Mouse (Mus musculus) G1E (cell line): Measurements from ENCODE around the gene AC109138.7. TPM values are rescaled to one million over a fixed set of nuclear protein-coding genes. Genes with fewer than 3 reads are reported as not detected.

Experiments
- ATAC-seq: 2 replicates; pipeline ENCODE4 v1.8.0; 2016; ENCODE audit warnings: mild to moderate bottlenecking; ENCODE audit not compliant: insufficient number of reproducible peaks, poor library complexity, low FRiP score, severe bottlenecking; ENCODE audit errors: extremely low read depth
- DNase-seq: peaks from one replicate; pipeline ENCODE4 v3.0.0; 2012; ENCODE audit warnings: low spot score
- H3K27me3 ChIP-seq: 2 replicates; pipeline ENCODE4 v1.6.1; 2012; ENCODE audit warnings: mild to moderate bottlenecking, low read length, inconsistent platforms; ENCODE audit not compliant: insufficient read depth
- H3K36me3 ChIP-seq: replicated peaks from 2 replicates; pipeline ENCODE3; 2012; ENCODE audit warnings: mild to moderate bottlenecking, inconsistent platforms
- H3K4me1 ChIP-seq: 2 replicates; pipeline ENCODE4 v1.6.1; 2012; ENCODE audit warnings: low read depth, low read length, inconsistent platforms, mixed read lengths; ENCODE audit not compliant: insufficient read depth
- H3K4me3 ChIP-seq: 2 replicates; pipeline ENCODE4 v1.5.1; 2012; ENCODE audit warnings: low read depth, mild to moderate bottlenecking, inconsistent platforms, low read length, moderate library complexity, mixed read lengths
- H3K9me3 ChIP-seq: replicated peaks from 2 replicates; pipeline ENCODE4 v1.6.1; 2012; ENCODE audit warnings: inconsistent platforms
- CTCF ChIP-seq: IDR thresholded peaks from 2 replicates; pipeline ENCODE4 v1.5.1; 2012; ENCODE audit warnings: low read depth, low read length, inconsistent platforms, mixed read lengths
- GATA1 ChIP-seq: IDR thresholded peaks from 2 replicates; pipeline ENCODE4 v1.6.1; 2012; ENCODE audit warnings: borderline replicate concordance, low read length, inconsistent platforms, mixed read lengths
- GATA2 ChIP-seq: IDR thresholded peaks from 2 replicates; pipeline ENCODE4 v1.6.1; 2012; ENCODE audit warnings: low read depth, low read length, inconsistent platforms, borderline replicate concordance
- POLR2AphosphoS5 ChIP-seq: IDR thresholded peaks from 2 replicates; pipeline ENCODE4 v1.6.1; 2012; ENCODE audit warnings: low read depth, low read length, inconsistent platforms; ENCODE audit not compliant: insufficient replicate concordance
- TAL1 ChIP-seq: conservative IDR thresholded peaks from 2 replicates; pipeline ENCODE4 v1.6.1; 2012; ENCODE audit warnings: low read depth, low read length, inconsistent platforms, mixed read lengths
- polyA plus RNA-seq: library from polyadenylated mRNA; stranded (reverse); fragments of >175 nt; gene quantifications from 2 replicates; pipeline ENCODE4 v1.2.3, GENCODE M21; 2012
- total RNA-seq, 2 experiments: library from RNA; stranded (forward) in 1 of 2; stranded (reverse) in 1 of 2; fragments of 200-1000 nt in 1 of 2; fragments of >200 nt in 1 of 2; fragmentation: Nextera tagmentation in 1 of 2; gene quantifications; 2 replicates each; pipeline ENCODE4 v1.2.3; 2014 to 2017

Gene AC109138.7
- total and polyA plus RNA-seq, 3 experiments, result 35.4 TPM; not detected in 2

DNA sequence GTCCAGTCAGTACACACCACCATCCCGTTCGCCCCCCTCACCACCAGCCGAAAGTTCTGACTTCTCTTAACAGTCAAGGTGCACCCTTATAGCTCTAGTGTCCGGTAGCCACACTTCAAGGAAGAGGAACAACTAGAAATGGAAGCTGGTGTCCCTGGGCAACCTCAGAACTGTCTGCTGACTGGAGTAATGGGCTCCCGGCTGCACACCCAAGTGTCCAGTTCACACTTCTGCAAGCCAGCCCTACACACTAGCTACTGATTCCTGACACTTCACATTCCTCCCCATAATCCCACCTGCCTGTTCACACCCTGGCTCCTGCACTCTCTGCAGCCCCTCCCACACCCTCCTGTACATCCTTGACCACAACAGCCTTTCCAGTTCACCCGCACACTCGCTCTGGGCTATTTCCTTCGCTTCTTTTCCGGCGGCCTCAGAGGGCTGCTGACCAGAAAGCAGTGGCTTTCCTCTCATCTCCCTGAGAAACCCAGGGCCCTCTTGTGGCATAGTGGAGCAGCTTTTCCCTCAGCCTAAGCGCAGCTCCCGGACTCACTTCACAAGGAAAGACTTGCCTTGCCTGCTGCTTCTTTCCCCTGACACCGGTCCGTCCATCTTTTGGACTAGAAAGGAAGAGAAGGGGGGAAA lies 2.0 kb downstream of the AC109138.7 start:
- ATAC-seq (no peak), DNase-seq (no peak)
- no peak for TF ChIP-seq TAL1
- H3K4me3 ChIP-seq, result no peak overlapping the region
- peaks cover 89% of the 10 kb centered on the region for H3K27me3 ChIP-seq
- H3K4me1 ChIP-seq, result peaks cover 39% of the 10 kb centered on the region
- H3K9me3 ChIP-seq, result no peaks in the 10 kb centered on the region
- H3K36me3 ChIP-seq, result no peaks in the 10 kb centered on the region

DNA sequence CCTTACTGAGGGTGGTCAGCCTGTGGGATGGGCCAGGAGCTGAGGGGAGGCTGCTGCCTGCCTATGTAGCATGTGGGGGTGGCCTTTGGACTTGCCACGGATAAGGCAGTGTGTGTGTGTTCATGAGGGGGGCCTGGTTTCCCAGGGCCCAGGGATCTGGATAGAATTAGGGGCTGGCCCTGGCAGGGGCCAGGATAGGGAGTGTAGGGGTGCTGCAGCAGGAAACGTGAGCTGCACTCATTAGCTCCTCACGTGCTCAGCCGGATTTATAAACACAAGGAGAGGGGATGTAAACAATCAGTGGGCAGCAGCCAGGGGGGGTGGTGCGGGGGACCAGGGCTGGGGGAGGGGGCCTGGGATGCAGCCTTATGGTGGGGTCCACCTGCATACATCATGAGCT lies 3.0 kb downstream of the AC109138.7 start:
- Histone ChIP-seq H3K4me1 (peaks cover 48% of the 10 kb centered on the region), H3K36me3 (no peaks in the 10 kb centered on the region), H3K4me3 (no peak overlapping the region), H3K9me3 (no peaks in the 10 kb centered on the region), H3K27me3 (peaks cover 88% of the 10 kb centered on the region)
- TF ChIP-seq TAL1 (no peak), GATA1 (no peak), GATA2 (no peak), POLR2AphosphoS5 (no peak), CTCF (no peak)
- no peak for DNase-seq
- no peak for ATAC-seq

DNA sequence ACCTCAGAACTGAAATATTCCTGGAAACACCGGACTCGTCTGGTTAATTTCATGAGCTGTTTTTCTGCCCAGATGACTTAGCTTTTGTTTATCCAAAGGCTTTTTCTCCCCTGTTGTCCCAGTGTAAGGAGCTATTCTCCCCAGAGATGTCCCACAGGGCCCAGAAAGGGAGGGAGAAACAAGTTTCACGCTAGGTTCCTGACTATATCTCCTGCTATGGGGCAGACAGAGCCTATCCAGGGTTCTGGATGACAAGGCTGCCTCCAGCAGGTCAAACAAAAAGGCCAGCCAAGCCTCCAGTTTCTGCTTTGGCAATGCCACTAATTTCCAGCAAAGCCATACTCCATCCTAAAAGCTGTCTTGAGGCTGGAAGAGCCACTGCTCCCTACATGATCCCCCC lies 3.7 kb downstream of the AC109138.7 start:
- ATAC-seq, result no peak

DNA sequence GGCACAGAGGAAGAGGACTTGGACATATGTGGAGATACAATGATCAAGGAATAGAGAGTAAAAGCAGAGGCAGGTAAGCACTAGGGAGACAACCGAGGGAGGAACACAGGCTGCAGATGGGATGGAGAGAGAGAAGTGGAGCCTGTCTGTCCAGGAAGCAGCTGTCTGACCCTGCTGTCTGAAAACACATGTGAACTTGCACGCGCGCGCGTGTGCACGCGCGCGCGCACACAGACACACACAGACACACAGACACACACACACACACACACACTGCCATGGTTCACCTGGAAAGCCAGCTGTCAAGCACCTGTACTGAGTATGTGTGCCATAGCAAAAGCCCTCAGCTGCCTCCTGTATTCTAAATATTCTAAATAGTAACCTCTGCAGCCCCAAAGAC lies 4.1 kb downstream of the AC109138.7 start:
- H3K4me1 ChIP-seq, result peaks cover 54% of the 10 kb centered on the region
- H3K9me3 ChIP-seq, result no peaks in the 10 kb centered on the region
- H3K27me3 ChIP-seq, result peaks cover 85% of the 10 kb centered on the region
- TF ChIP-seq POLR2AphosphoS5 (no peak), CTCF (no peak), GATA1 (no peak), TAL1 (no peak), GATA2 (no peak)
- no peaks in the 10 kb centered on the region for H3K36me3 ChIP-seq
- ATAC-seq (no peak), DNase-seq (no peak)
- no peak overlapping the region for H3K4me3 ChIP-seq

More for the DNA sequence above, 3.7 kb downstream of the AC109138.7 start:
- peaks cover 54% of the 10 kb centered on the region for H3K4me1 ChIP-seq
- TF ChIP-seq GATA1 (no peak), GATA2 (no peak), POLR2AphosphoS5 (no peak), TAL1 (no peak), CTCF (no peak)
- no peak for DNase-seq
- H3K36me3 ChIP-seq, result no peaks in the 10 kb centered on the region
- no peaks in the 10 kb centered on the region for H3K9me3 ChIP-seq
- H3K4me3 ChIP-seq, result no peak overlapping the region
- peaks cover 89% of the 10 kb centered on the region for H3K27me3 ChIP-seq

DNA sequence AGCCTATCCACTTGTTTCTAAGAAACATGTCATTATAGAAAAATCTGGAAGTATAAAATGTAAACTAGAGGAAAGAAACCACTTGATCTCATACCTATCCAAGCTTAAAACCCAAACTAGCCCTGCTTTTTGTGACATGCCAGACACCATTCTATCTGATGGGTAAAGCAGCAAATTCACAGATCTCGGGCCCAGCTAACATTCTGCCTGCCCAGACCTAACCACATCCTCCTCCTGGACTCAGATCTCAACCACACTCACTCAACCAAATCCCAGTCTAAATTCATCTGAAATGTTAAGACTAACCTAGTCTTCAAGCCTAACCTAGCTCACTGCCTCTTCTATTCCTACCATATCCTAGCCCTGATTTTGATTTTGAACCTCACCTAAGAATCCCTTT lies 4.6 kb downstream of the AC109138.7 start:
- Histone ChIP-seq H3K9me3 (no peaks in the 10 kb centered on the region), H3K27me3 (peaks cover 84% of the 10 kb centered on the region), H3K4me1 (peaks cover 51% of the 10 kb centered on the region), H3K36me3 (no peaks in the 10 kb centered on the region), H3K4me3 (no peak overlapping the region)
- DNase-seq (no peak), ATAC-seq (no peak)
- TF ChIP-seq CTCF, result no peak
- no peak for TF ChIP-seq TAL1
- TF ChIP-seq POLR2AphosphoS5, result no peak
- no peak for TF ChIP-seq GATA1

DNA sequence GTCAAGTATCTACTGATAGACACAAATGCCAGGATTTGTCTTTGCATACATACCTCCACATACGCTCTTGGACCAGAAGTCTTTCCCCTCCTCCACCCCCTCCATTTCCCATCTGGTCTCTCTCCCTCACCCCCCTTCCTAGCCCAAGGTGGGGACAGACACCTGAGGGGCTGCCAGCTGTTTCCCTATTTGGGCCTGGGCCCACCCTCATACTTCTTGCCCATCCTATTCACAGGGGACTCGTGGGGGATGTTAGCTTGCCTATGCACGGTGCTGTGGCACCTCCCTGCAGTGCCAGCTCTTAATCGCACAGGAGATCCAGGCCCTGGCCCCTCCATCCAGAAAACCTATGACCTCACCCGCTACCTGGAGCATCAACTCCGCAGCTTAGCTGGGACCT lies 5.8 kb downstream of the AC109138.7 start:
- ATAC-seq, result no peak

More for the DNA sequence above, 5.8 kb downstream of the AC109138.7 start:
- peaks cover 78% of the 10 kb centered on the region for H3K27me3 ChIP-seq
- H3K36me3 ChIP-seq, result no peaks in the 10 kb centered on the region
- H3K9me3 ChIP-seq, result no peaks in the 10 kb centered on the region
- no peak overlapping the region; the same call in 1 of the 2 replicates for H3K4me3 ChIP-seq
- TF ChIP-seq TAL1, result no peak
- no peak for TF ChIP-seq GATA2
- no peak for TF ChIP-seq GATA1
- TF ChIP-seq POLR2AphosphoS5, result no peak
- TF ChIP-seq CTCF, result no peak
- H3K4me1 ChIP-seq, result peaks cover 40% of the 10 kb centered on the region
- no peak for DNase-seq
